Mouse (Mus musculus): ENCODE measurements around the gene Zfp91. TPM values are rescaled to one million over a fixed set of nuclear protein-coding genes. Genes with fewer than 3 reads are reported as not detected.
A peak's percentile ranks its signal among the peaks of the same experiment; 100 is the strongest.

The Zfp91 gene
- polyA plus RNA-seq, 1 experiment = 17.7 TPM

GRCm38 (mm10) chr19:12801046-12801445 lies 5.1 kb upstream of the Zfp91 start:
- no peak for TF ChIP-seq POLR2A (IDR thresholded peaks at IDR 0.05; ENCODE audit: low read depth, low read length)
- no peak for TF ChIP-seq CTCF (conservative IDR thresholded peaks at IDR 0.05; ENCODE audit: insufficient read depth, insufficient read length, low read depth, low read length)
- no peak overlapping the region for H3K27ac ChIP-seq (ENCODE audit: insufficient read depth, low read depth, low read length)
- WGBS = 71% methylated on average over 3 of the region's 3 CpGs
- no peaks in the 10 kb centered on the region for H3K27me3 ChIP-seq (replicated peaks; ENCODE audit: control insufficient read depth, insufficient read depth, low read length)
- no peaks in the 10 kb centered on the region for H3K4me1 ChIP-seq (ENCODE audit: control insufficient read depth, insufficient read depth, low read length)
- H3K4me3 ChIP-seq (ENCODE audit: insufficient read depth, low read depth, low read length) = no peak overlapping the region
- DNase-seq = no peak
- H3K36me3 ChIP-seq (ENCODE audit: control insufficient read depth, insufficient read depth, low read length) = no peaks in the 10 kb centered on the region

- TF ChIP-seq CTCF (conservative IDR thresholded peaks at IDR 0.05; ENCODE audit: insufficient read depth, insufficient read length, low read depth, low read length) = no peak
- no peak for TF ChIP-seq POLR2A (IDR thresholded peaks at IDR 0.05; ENCODE audit: low read depth, low read length)
- DNase-seq = no peak
- H3K27me3 ChIP-seq (replicated peaks; ENCODE audit: control insufficient read depth, insufficient read depth, low read length) = no peaks in the 10 kb centered on the region
- no peaks in the 10 kb centered on the region for H3K4me1 ChIP-seq (ENCODE audit: control insufficient read depth, insufficient read depth, low read length)
- 71% methylated on average over 2 of the region's 2 CpGs for WGBS
- no peaks in the 10 kb centered on the region for H3K36me3 ChIP-seq (ENCODE audit: control insufficient read depth, insufficient read depth, low read length)
- no peak overlapping the region for H3K4me3 ChIP-seq (ENCODE audit: insufficient read depth, low read depth, low read length)
- no peak overlapping the region for H3K27ac ChIP-seq (ENCODE audit: insufficient read depth, low read depth, low read length)
Measured at GRCm38 (mm10) chr19:12800621-12801020, 4.7 kb upstream of the Zfp91 start.

GRCm38 (mm10) chr19:12799081-12799480 lies 3.2 kb upstream of the Zfp91 start:
- no peak overlapping the region for H3K27ac ChIP-seq (ENCODE audit: insufficient read depth, low read depth, low read length)
- no peak for DNase-seq

GRCm38 (mm10) chr19:12798404-12798803 lies 2.5 kb upstream of the Zfp91 start:
- TF ChIP-seq CTCF (conservative IDR thresholded peaks at IDR 0.05; ENCODE audit: insufficient read depth, insufficient read length, low read depth, low read length) (no peak), POLR2A (IDR thresholded peaks at IDR 0.05; ENCODE audit: low read depth, low read length) (no peak)
- H3K27ac ChIP-seq (ENCODE audit: insufficient read depth, low read depth, low read length) = no peak overlapping the region
- no peaks in the 10 kb centered on the region for H3K27me3 ChIP-seq (replicated peaks; ENCODE audit: control insufficient read depth, insufficient read depth, low read length)
- H3K36me3 ChIP-seq (ENCODE audit: control insufficient read depth, insufficient read depth, low read length) = no peaks in the 10 kb centered on the region
- 81% methylated on average over 4 of the region's 4 CpGs for WGBS
- DNase-seq = no peak
- no peaks in the 10 kb centered on the region for H3K4me1 ChIP-seq (ENCODE audit: control insufficient read depth, insufficient read depth, low read length)
- no peak overlapping the region for H3K4me3 ChIP-seq (ENCODE audit: insufficient read depth, low read depth, low read length)

More at GRCm38 (mm10) chr19:12799081-12799480, 3.2 kb upstream of the Zfp91 start:
- H3K4me3 ChIP-seq (ENCODE audit: insufficient read depth, low read depth, low read length) = no peak overlapping the region
- 75% methylated on average over 3 of the region's 3 CpGs for WGBS
- no peaks in the 10 kb centered on the region for H3K36me3 ChIP-seq (ENCODE audit: control insufficient read depth, insufficient read depth, low read length)
- H3K27me3 ChIP-seq (replicated peaks; ENCODE audit: control insufficient read depth, insufficient read depth, low read length) = no peaks in the 10 kb centered on the region
- TF ChIP-seq CTCF (conservative IDR thresholded peaks at IDR 0.05; ENCODE audit: insufficient read depth, insufficient read length, low read depth, low read length) (no peak), POLR2A (IDR thresholded peaks at IDR 0.05; ENCODE audit: low read depth, low read length) (no peak)
- H3K4me1 ChIP-seq (ENCODE audit: control insufficient read depth, insufficient read depth, low read length) = no peaks in the 10 kb centered on the region

- peak overlapping the region; percentile 65 for H3K4me3 ChIP-seq (ENCODE audit: insufficient read depth, low read depth, low read length)
- no peaks in the 10 kb centered on the region for H3K36me3 ChIP-seq (ENCODE audit: control insufficient read depth, insufficient read depth, low read length)
- 1% methylated on average over 7 of the region's 7 CpGs for WGBS
- H3K27ac ChIP-seq (ENCODE audit: insufficient read depth, low read depth, low read length) = peak overlapping the region; percentile 88; the same call in 1 of the 2 replicates
- DNase-seq = peak; percentile 63
- no peak for TF ChIP-seq POLR2A (IDR thresholded peaks at IDR 0.05; ENCODE audit: low read depth, low read length)
- TF ChIP-seq CTCF (conservative IDR thresholded peaks at IDR 0.05; ENCODE audit: insufficient read depth, insufficient read length, low read depth, low read length) = 0 out of 2 replicates have a peak, but pooled peaks have one; percentile 7
- H3K27me3 ChIP-seq (replicated peaks; ENCODE audit: control insufficient read depth, insufficient read depth, low read length) = no peaks in the 10 kb centered on the region
- no peaks in the 10 kb centered on the region for H3K4me1 ChIP-seq (ENCODE audit: control insufficient read depth, insufficient read depth, low read length)
Measured at GRCm38 (mm10) chr19:12797071-12797470, 1.1 kb upstream of the Zfp91 start.

GRCm38 (mm10) chr19:12796328-12796931 lies 504 bp upstream of the Zfp91 start:
- under 1% methylated on average over 29 of the region's 29 CpGs for WGBS

GRCm38 (mm10) chr19:12795110-12795509 lies 816 bp downstream of the Zfp91 start:
- no peaks in the 10 kb centered on the region for H3K4me1 ChIP-seq (ENCODE audit: control insufficient read depth, insufficient read depth, low read length)
- H3K4me3 ChIP-seq (ENCODE audit: insufficient read depth, low read depth, low read length) = peak overlapping the region; percentile 95
- TF ChIP-seq POLR2A (IDR thresholded peaks at IDR 0.05; ENCODE audit: low read depth, low read length) (no peak), CTCF (conservative IDR thresholded peaks at IDR 0.05; ENCODE audit: insufficient read depth, insufficient read length, low read depth, low read length) (no peak)
- H3K27me3 ChIP-seq (replicated peaks; ENCODE audit: control insufficient read depth, insufficient read depth, low read length) = no peaks in the 10 kb centered on the region
- H3K27ac ChIP-seq (ENCODE audit: insufficient read depth, low read depth, low read length) = peak overlapping the region; percentile 90
- 5% methylated on average over 60 of the region's 63 CpGs for WGBS
- no peak for DNase-seq
- no peaks in the 10 kb centered on the region for H3K36me3 ChIP-seq (ENCODE audit: control insufficient read depth, insufficient read depth, low read length)

More at GRCm38 (mm10) chr19:12796328-12796931, 504 bp upstream of the Zfp91 start:
- H3K36me3 ChIP-seq (ENCODE audit: control insufficient read depth, insufficient read depth, low read length) = no peaks in the 10 kb centered on the region
- peak overlapping the region; percentile 65 for H3K4me3 ChIP-seq (ENCODE audit: insufficient read depth, low read depth, low read length)
- H3K4me1 ChIP-seq (ENCODE audit: control insufficient read depth, insufficient read depth, low read length) = no peaks in the 10 kb centered on the region
- no peak for TF ChIP-seq CTCF (conservative IDR thresholded peaks at IDR 0.05; ENCODE audit: insufficient read depth, insufficient read length, low read depth, low read length)
- no peak for TF ChIP-seq POLR2A (IDR thresholded peaks at IDR 0.05; ENCODE audit: low read depth, low read length)
- no peaks in the 10 kb centered on the region for H3K27me3 ChIP-seq (replicated peaks; ENCODE audit: control insufficient read depth, insufficient read depth, low read length)
- peak overlapping the region; percentile 88 for H3K27ac ChIP-seq (ENCODE audit: insufficient read depth, low read depth, low read length)
- DNase-seq = peak; percentile 72

Data from kidney, adult 2 months (tissue).